Mouse (Mus musculus): ENCODE measurements around the gene Smg1. TPM values are rescaled to one million over a fixed set of nuclear protein-coding genes. Genes with fewer than 3 reads are reported as not detected.
A peak's percentile ranks its signal among the peaks of the same experiment; 100 is the strongest.

Gene Smg1
- polyA plus RNA-seq, 1 experiment from 2014 or later, result 27.7 TPM

DNA sequence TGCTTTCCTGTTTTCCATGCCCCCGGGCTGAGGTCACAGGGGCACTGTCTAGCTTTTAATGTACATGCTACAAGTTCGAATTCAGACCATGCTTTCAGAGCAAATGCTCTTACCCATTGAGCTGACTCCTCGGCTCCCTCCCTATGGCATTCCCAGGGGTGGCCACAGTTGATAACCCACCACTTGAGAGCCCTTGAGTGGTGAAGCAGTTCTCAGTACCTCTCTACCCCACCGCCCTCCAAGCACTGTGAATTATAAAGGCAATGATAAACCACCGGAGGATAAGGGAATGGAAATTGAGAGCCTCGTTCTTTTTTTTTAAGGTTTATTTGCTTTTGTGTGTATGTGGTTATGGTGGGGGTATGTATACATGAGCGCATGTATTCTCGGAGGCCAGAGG lies 4.6 kb upstream of the Smg1 start:
- Histone ChIP-seq H3K27me3 (no peaks in the 10 kb centered on the region), H3K36me3 (no peaks in the 10 kb centered on the region), H3K4me2 (no peak overlapping the region), H3K27ac (no peak overlapping the region), H3K4me1 (replicated peaks) (no peaks in the 10 kb centered on the region), H3K9me3 (no peaks in the 10 kb centered on the region), H3K4me3 (replicated peaks) (no peak overlapping the region), H3K9ac (replicated peaks) (no peak overlapping the region)
- no peak for ATAC-seq (ENCODE audit: insufficient number of reproducible peaks, insufficient read depth, low FRiP score, low TSS enrichment, low read depth)
- 82% methylated on average over 8 of the region's 8 CpGs for WGBS

DNA sequence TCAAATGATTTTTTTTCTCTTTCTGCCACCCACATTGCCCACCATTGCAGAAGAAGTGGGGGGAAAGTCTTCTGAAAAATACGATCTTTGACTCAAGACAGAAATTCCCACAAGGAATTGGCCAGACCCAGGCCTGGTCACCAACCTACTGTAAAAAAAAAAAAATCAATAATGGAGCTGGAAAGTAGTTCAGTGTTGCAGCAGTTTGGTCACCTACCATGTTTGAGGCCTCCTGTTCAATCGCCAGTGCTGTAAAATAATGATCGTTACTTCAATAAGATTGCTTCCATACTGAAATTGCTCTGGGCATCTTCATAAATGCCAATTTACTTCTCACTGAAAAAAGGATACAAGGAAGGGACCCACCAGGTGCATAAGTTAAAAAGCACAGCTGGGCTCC lies 1.8 kb upstream of the Smg1 start:
- no peak for ATAC-seq (ENCODE audit: insufficient number of reproducible peaks, insufficient read depth, low FRiP score, low TSS enrichment, low read depth)
- Histone ChIP-seq H3K36me3 (no peaks in the 10 kb centered on the region), H3K4me1 (replicated peaks) (peaks cover 12% of the 10 kb centered on the region), H3K4me3 (replicated peaks) (no peak overlapping the region), H3K9me3 (no peaks in the 10 kb centered on the region), H3K27me3 (no peaks in the 10 kb centered on the region), H3K4me2 (no peak overlapping the region), H3K27ac (no peak overlapping the region), H3K9ac (replicated peaks) (no peak overlapping the region)
- 88% methylated on average over 3 of the region's 3 CpGs for WGBS

DNA sequence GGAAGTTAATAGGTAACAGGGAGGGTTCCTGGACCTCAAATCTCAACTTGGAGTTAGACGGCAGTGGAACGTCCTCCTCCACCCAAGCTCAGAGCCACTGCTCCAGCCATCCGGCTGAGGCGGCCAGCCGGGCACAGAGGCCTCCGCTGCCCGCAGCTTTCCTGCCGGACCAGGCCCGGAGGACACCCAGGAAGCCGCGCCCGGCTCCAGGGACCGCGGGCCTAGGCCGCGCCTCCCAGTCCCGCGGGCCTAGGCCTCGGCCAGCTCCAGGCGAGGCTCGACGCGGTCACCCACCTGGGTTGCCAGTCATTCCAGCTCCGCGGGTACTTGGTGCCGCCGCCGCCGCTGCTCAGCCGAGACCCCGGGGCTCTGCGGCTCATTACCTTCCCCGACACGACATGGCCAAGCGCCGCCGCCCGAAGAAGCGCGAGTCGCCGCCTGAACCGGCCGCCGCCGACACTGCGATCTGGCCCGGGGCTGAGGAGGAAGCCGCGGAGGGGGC lies 508 bp downstream of the Smg1 start:
- WGBS, result under 1% methylated on average over 50 of the region's 50 CpGs
- H3K4me3 ChIP-seq (replicated peaks), result peak overlapping the region; percentile 97
- H3K4me2 ChIP-seq, result peak overlapping the region; percentile 72
- H3K9ac ChIP-seq (replicated peaks), result peak overlapping the region; percentile 95
- H3K9me3 ChIP-seq, result no peaks in the 10 kb centered on the region
- peak; percentile 24; the same call in 1 of the 2 replicates for ATAC-seq (ENCODE audit: insufficient number of reproducible peaks, insufficient read depth, low FRiP score, low TSS enrichment, low read depth)
- no peaks in the 10 kb centered on the region for H3K36me3 ChIP-seq
- H3K27me3 ChIP-seq, result no peaks in the 10 kb centered on the region
- peak overlapping the region; percentile 97 for H3K27ac ChIP-seq
- H3K4me1 ChIP-seq (replicated peaks), result peaks cover 12% of the 10 kb centered on the region

GRCm38 (mm10) chr7:118242309-118242708 lies 1.2 kb downstream of the Smg1 start:
- H3K27ac ChIP-seq, result no peak overlapping the region
- no peaks in the 10 kb centered on the region for H3K9me3 ChIP-seq
- peak overlapping the region; percentile 72 for H3K4me2 ChIP-seq
- no peaks in the 10 kb centered on the region for H3K27me3 ChIP-seq
- H3K9ac ChIP-seq (replicated peaks), result peak overlapping the region; percentile 95
- H3K36me3 ChIP-seq, result no peaks in the 10 kb centered on the region
- peaks cover 12% of the 10 kb centered on the region for H3K4me1 ChIP-seq (replicated peaks)
- ATAC-seq (ENCODE audit: insufficient number of reproducible peaks, insufficient read depth, low FRiP score, low TSS enrichment, low read depth), result no peak
- H3K4me3 ChIP-seq (replicated peaks), result peak overlapping the region; percentile 97
- WGBS, result 24% methylated on average over 6 of the region's 6 CpGs

DNA sequence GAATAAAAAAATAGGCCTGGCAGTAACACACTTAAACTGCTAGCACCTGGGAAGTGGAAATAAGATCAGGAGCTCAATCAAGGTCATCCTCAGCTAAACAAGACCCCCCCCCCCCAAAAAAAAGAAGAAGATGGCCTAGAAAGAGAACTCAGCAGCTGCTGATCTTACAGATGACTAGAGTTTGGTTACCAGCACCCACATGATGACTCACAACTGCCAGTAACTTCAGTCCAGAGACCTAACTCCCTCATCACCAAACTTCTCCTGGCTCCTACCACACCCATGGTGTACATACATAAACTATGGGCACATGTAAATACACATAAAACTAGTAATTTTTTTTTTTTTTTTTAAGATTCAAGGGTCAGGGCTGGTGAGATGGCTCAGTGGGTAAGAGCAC lies 3.1 kb downstream of the Smg1 start:
- Histone ChIP-seq H3K27me3 (no peaks in the 10 kb centered on the region), H3K9ac (replicated peaks) (no peak overlapping the region), H3K27ac (no peak overlapping the region), H3K36me3 (no peaks in the 10 kb centered on the region), H3K4me2 (no peak overlapping the region), H3K4me1 (replicated peaks) (peaks cover 12% of the 10 kb centered on the region), H3K9me3 (no peaks in the 10 kb centered on the region), H3K4me3 (replicated peaks) (no peak overlapping the region)
- ATAC-seq (ENCODE audit: insufficient number of reproducible peaks, insufficient read depth, low FRiP score, low TSS enrichment, low read depth), result no peak

DNA sequence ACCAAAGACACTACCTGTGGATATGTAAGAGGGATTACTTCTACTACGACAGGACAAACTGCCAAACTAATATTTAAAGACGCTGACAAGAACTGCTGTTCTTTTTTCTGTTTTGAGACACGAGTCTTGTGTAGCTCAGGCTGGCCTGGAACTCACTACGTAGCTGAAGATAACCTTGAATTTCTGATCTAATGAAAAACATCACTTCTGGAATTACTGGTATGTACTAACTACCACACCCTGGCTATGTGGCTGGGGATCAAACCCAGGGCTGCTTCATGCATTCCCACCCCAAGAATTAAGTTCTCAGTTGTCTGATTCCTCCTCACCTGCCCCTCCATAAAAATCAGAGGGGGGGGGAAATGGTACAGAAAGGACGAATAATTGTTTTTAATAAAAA lies 3.5 kb downstream of the Smg1 start:
- H3K27ac ChIP-seq, result no peak overlapping the region
- no peaks in the 10 kb centered on the region for H3K36me3 ChIP-seq
- H3K4me1 ChIP-seq (replicated peaks), result peaks cover 12% of the 10 kb centered on the region
- no peaks in the 10 kb centered on the region for H3K27me3 ChIP-seq
- 92% methylated on average over 5 of the region's 5 CpGs for WGBS
- ATAC-seq (ENCODE audit: insufficient number of reproducible peaks, insufficient read depth, low FRiP score, low TSS enrichment, low read depth), result no peak
- no peak overlapping the region for H3K4me2 ChIP-seq
- no peak overlapping the region for H3K4me3 ChIP-seq (replicated peaks)
- no peak overlapping the region for H3K9ac ChIP-seq (replicated peaks)
- no peaks in the 10 kb centered on the region for H3K9me3 ChIP-seq

- no peak overlapping the region for H3K9ac ChIP-seq (replicated peaks)
- H3K36me3 ChIP-seq, result no peaks in the 10 kb centered on the region
- no peaks in the 10 kb centered on the region for H3K9me3 ChIP-seq
- no peak overlapping the region for H3K27ac ChIP-seq
- no peak for ATAC-seq (ENCODE audit: insufficient number of reproducible peaks, insufficient read depth, low FRiP score, low TSS enrichment, low read depth)
- no peaks in the 10 kb centered on the region for H3K27me3 ChIP-seq
- H3K4me1 ChIP-seq (replicated peaks), result peaks cover 8% of the 10 kb centered on the region
- no peak overlapping the region for H3K4me2 ChIP-seq
- no peak overlapping the region for H3K4me3 ChIP-seq (replicated peaks)
Measured at GRCm38 (mm10) chr7:118236949-118237348, 6.5 kb downstream of the Smg1 start.

DNA sequence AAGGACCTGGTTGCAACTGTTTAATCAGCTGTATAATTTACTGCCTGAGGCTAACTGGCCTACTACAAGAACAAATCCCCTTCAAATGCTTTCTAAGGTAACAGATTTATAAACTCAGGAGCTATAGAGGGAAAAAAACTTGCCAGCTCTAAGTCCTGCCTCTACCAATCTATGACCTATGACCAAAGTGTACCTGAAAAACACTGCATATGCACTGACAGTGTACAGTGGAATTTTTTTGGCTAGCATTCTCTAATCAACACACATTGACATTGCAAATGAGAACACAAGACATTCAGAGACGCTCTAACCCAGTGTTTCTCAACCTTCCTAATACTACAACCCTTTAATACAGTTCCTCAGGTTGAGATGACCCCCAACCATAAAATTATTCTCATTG lies 9.2 kb downstream of the Smg1 start:
- Histone ChIP-seq H3K4me2 (no peak overlapping the region), H3K9ac (replicated peaks) (no peak overlapping the region), H3K4me3 (replicated peaks) (no peak overlapping the region), H3K4me1 (replicated peaks) (no peaks in the 10 kb centered on the region), H3K36me3 (no peaks in the 10 kb centered on the region), H3K27me3 (no peaks in the 10 kb centered on the region), H3K27ac (no peak overlapping the region), H3K9me3 (no peaks in the 10 kb centered on the region)
- no peak for ATAC-seq (ENCODE audit: insufficient number of reproducible peaks, insufficient read depth, low FRiP score, low TSS enrichment, low read depth)
- WGBS, result 95% methylated on average over 1 of the region's 1 CpGs

- no peak overlapping the region for H3K27ac ChIP-seq
- no peak overlapping the region for H3K4me3 ChIP-seq (replicated peaks)
- no peaks in the 10 kb centered on the region for H3K4me1 ChIP-seq (replicated peaks)
- no peak overlapping the region for H3K4me2 ChIP-seq
- no peaks in the 10 kb centered on the region for H3K9me3 ChIP-seq
- no peaks in the 10 kb centered on the region for H3K27me3 ChIP-seq
- no peaks in the 10 kb centered on the region for H3K36me3 ChIP-seq
- no peak overlapping the region for H3K9ac ChIP-seq (replicated peaks)
- no peak for ATAC-seq (ENCODE audit: insufficient number of reproducible peaks, insufficient read depth, low FRiP score, low TSS enrichment, low read depth)
Measured at GRCm38 (mm10) chr7:118232613-118233012, 10.9 kb downstream of the Smg1 start.

DNA sequence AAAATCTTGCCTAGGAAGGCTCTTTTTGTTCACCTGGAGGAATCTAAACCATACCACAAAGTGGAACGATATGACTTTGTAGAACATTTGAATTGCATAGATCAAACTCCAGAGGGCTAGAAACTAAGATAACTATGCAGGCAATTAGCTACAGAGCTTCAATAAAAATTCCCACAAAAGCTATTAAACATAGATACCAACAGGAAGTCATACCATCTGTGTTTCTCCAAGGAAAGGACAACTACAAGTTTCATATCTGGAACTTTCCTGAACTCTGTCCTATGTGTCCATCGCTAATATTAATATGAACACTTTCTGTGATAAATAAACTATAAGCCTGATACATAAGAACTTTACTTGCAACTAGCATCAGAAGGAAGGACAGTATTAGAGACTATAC lies 23.7 kb downstream of the Smg1 start:
- H3K4me3 ChIP-seq (replicated peaks), result no peak overlapping the region
- 94% methylated on average over 2 of the region's 2 CpGs for WGBS
- no peaks in the 10 kb centered on the region for H3K4me1 ChIP-seq (replicated peaks)
- no peak overlapping the region for H3K27ac ChIP-seq
- no peak overlapping the region for H3K9ac ChIP-seq (replicated peaks)
- no peak for ATAC-seq (ENCODE audit: insufficient number of reproducible peaks, insufficient read depth, low FRiP score, low TSS enrichment, low read depth)
- H3K4me2 ChIP-seq, result no peak overlapping the region
- H3K27me3 ChIP-seq, result no peaks in the 10 kb centered on the region
- H3K9me3 ChIP-seq, result 0 out of 2 replicates have a peak, but pooled peaks cover 5% of the 10 kb centered on the region
- H3K36me3 ChIP-seq, result peaks cover 7% of the 10 kb centered on the region

DNA sequence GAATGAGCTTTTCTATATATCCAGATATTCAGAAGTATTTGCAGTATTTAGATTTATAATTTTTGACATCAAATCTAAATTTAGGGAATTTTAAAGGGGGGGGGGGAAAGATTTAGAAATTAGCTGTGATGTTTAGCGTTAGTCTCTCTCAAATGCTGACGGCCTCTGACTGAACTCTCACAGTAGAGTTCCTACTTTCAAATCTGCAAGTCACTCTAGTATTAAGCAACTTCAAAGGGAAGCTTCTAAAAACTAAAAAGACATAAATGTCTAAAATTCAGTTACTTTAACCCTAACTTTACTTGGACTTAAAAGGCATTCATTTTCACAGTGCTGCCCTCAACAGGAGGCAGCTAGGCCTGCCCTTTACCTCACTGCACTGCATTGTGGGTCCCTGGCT lies 37.1 kb downstream of the Smg1 start:
- Histone ChIP-seq H3K4me1 (replicated peaks) (no peaks in the 10 kb centered on the region), H3K9ac (replicated peaks) (no peak overlapping the region), H3K9me3 (no peaks in the 10 kb centered on the region), H3K27me3 (no peaks in the 10 kb centered on the region), H3K4me3 (replicated peaks) (no peak overlapping the region), H3K36me3 (peaks cover 56% of the 10 kb centered on the region), H3K27ac (no peak overlapping the region), H3K4me2 (no peak overlapping the region)
- WGBS, result 96% methylated on average over 2 of the region's 2 CpGs
- no peak for ATAC-seq (ENCODE audit: insufficient number of reproducible peaks, insufficient read depth, low FRiP score, low TSS enrichment, low read depth)

DNA sequence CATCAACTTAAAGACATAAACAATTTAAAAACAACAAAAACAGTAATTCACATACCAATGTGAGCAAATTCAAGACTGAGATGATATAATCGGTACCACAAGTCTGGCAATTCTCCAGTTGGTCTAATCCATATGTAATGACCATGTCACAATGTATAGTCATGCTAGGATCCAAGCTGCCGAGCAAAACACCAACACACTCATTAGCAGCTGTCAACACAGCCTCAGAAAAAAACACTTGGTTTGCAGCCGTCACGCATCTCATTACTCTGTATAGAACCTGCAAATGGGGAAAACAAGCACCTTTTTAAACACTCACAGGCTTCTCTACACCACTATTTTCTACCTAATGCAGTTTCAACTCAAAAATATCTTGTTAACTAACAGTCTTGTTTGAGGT lies 47.7 kb downstream of the Smg1 start:
- Histone ChIP-seq H3K4me1 (replicated peaks) (no peaks in the 10 kb centered on the region), H3K9me3 (no peaks in the 10 kb centered on the region), H3K36me3 (peaks cover 61% of the 10 kb centered on the region), H3K4me2 (no peak overlapping the region), H3K9ac (replicated peaks) (no peak overlapping the region), H3K27me3 (no peaks in the 10 kb centered on the region), H3K4me3 (replicated peaks) (no peak overlapping the region), H3K27ac (no peak overlapping the region)
- WGBS, result 73% methylated on average over 4 of the region's 4 CpGs
- no peak for ATAC-seq (ENCODE audit: insufficient number of reproducible peaks, insufficient read depth, low FRiP score, low TSS enrichment, low read depth)

All from limb, embryonic 12.5 days (tissue).